Mouse (Mus musculus) layer of hippocampus, postnatal 10 days (tissue): ENCODE results near the gene Cep68. TPM values are rescaled to one million over a fixed set of nuclear protein-coding genes. Genes with fewer than 3 reads are reported as not detected.

Experiments
- DNase-seq, 2 experiments: peaks; one replicate each; pipeline ENCODE4 v3.0.0; 2021; ENCODE audit warnings: low spot score in 2 of 2
- total RNA-seq, 2 experiments: library from RNA; stranded (reverse); gene quantifications; 2 replicates each; pipeline ENCODE4 v1.2.3; 2021

Gene Cep68
- total RNA-seq, 2 experiments from 2014 or later, result 33.5 to 34.3 TPM

GRCm38 (mm10) chr11:20205538-20205937 is 43.7 kb downstream of the Cep68 start:
- no peak for DNase-seq

- DNase-seq, result no peak
Observed at GRCm38 (mm10) chr11:20204870-20205446, 44.3 kb downstream of the Cep68 start.

- no peak for DNase-seq
Observed at GRCm38 (mm10) chr11:20204321-20204720, 44.9 kb downstream of the Cep68 start.

- DNase-seq, result no peak
Observed at GRCm38 (mm10) chr11:20202299-20203011, 46.8 kb downstream of the Cep68 start.

GRCm38 (mm10) chr11:20201661-20202101 is 47.5 kb downstream of the Cep68 start:
- peak; percentile 60 to 71 for DNase-seq

GRCm38 (mm10) chr11:20200713-20201575 is 48.3 kb downstream of the Cep68 start, which contains the start of gene Rab1a:
Gene Rab1a, plus strand, starts transcription at chr11:20201432.
- DNase-seq, result peak; percentile 100

- DNase-seq, result no peak
Observed at GRCm38 (mm10) chr11:20193100-20193736, 56.0 kb downstream of the Cep68 start.

- DNase-seq, result no peak
Observed at GRCm38 (mm10) chr11:20187271-20187670, 62.0 kb downstream of the Cep68 start.

Other genes starting within 250 kb of the Cep68 start
- gene Actr2, start 136.5 kb downstream of the Cep68 start, total RNA-seq, result 100 to 1,000 TPM; 307 to 336 TPM
- gene Rab1a, start 48.0 kb downstream of the Cep68 start, total RNA-seq, result 100 to 1,000 TPM; 190 to 198 TPM
- gene Slc1a4, start 83.3 kb upstream of the Cep68 start, total RNA-seq, result 10 to 100 TPM; 78.9 to 81.1 TPM